Mouse (Mus musculus) lung, embryonic 14.5 days (tissue): ENCODE measurements around the gene Raly. TPM values are rescaled to one million over a fixed set of nuclear protein-coding genes. Genes with fewer than 3 reads are reported as not detected.

Source experiments
- ATAC-seq: fragments of 200-750 bp; cut with Nextera tagmentation; 2 replicates; pipeline ENCODE4 v1.8.0; 2017; ENCODE audit warnings: mild to moderate bottlenecking, moderate TSS enrichment, moderate library complexity; ENCODE audit not compliant: insufficient read depth
- DNase-seq: peaks from one replicate; pipeline ENCODE4 v3.0.0-alpha.2; 2015
- H3K27ac ChIP-seq: fragments of 300-500 bp; sonication (generic); 2 replicates; pipeline ENCODE4 v1.5.1; 2014; ENCODE audit warnings: low read depth, mild to moderate bottlenecking, moderate library complexity
- H3K27me3 ChIP-seq: fragments of 300-500 bp; sonication (generic); 2 replicates; pipeline ENCODE4 v1.6.1; 2014; ENCODE audit warnings: low read length, control low read depth; ENCODE audit not compliant: insufficient read depth
- H3K36me3 ChIP-seq: fragments of 300-500 bp; sonication (generic); 2 replicates; pipeline ENCODE4 v1.6.1; 2014; ENCODE audit warnings: control low read depth; ENCODE audit not compliant: insufficient read depth
- H3K4me1 ChIP-seq: fragments of 300-500 bp; sonication (generic); 2 replicates; pipeline ENCODE4 v1.6.1; 2014; ENCODE audit warnings: antibody characterized with exemption, control low read depth; ENCODE audit not compliant: insufficient read depth
- H3K4me2 ChIP-seq: fragments of 300-500 bp; sonication (generic); 2 replicates; pipeline ENCODE4 v1.6.1; 2014; ENCODE audit warnings: mild to moderate bottlenecking
- H3K4me3 ChIP-seq: fragments of 300-500 bp; sonication (generic); 2 replicates; pipeline ENCODE4 v1.5.1; 2014; ENCODE audit warnings: low read depth, low read length
- H3K9ac ChIP-seq: fragments of 300-500 bp; sonication (generic); 2 replicates; pipeline ENCODE4 v1.6.1; 2014
- H3K9me3 ChIP-seq: fragments of 300-500 bp; sonication (generic); 2 replicates; pipeline ENCODE4 v1.6.1; 2016; ENCODE audit warnings: low read depth, low read length, control low read depth
- CTCF ChIP-seq: IDR thresholded peaks from 2 replicates; pipeline ENCODE4 v1.5.1; 2016; ENCODE audit warnings: antibody characterized with exemption, low read depth
- WGBS: fragments of 180-500 bp; shearing (Covaris S2); extraction: QIAGEN DNeasy Blood & Tissue Kit; methylation state at CpG from one replicate; pipeline ENCODE4 v1.1.7; 2014; 5-methylcytosine and 5-hydroxymethylcytosine counted together
- polyA plus RNA-seq: library from polyadenylated mRNA; unstranded; fragments of >200 nt; fragmentation: Nextera tagmentation; extraction: Ambion mirVana; gene quantifications from 2 replicates; pipeline ENCODE4 v1.2.1, GENCODE M21; 2014

Gene Raly
- polyA plus RNA-seq, 1 experiment from 2014 or later, result 72.9 TPM

GRCm38 (mm10) chr2:154832471-154832870 is 41.6 kb downstream of the Raly start:
- Histone ChIP-seq H3K4me1 (no peaks in the 10 kb centered on the region), H3K27me3 (no peaks in the 10 kb centered on the region), H3K27ac (no peak overlapping the region), H3K9ac (no peak overlapping the region), H3K4me2 (no peak overlapping the region), H3K4me3 (no peak overlapping the region), H3K9me3 (no peaks in the 10 kb centered on the region), H3K36me3 (no peaks in the 10 kb centered on the region)
- WGBS, result 57% methylated on average over 4 of the region's 4 CpGs
- no peak for ATAC-seq
- no peak for DNase-seq
- TF ChIP-seq CTCF, result no peak

- Histone ChIP-seq H3K27ac (no peak overlapping the region), H3K27me3 (no peaks in the 10 kb centered on the region), H3K36me3 (no peaks in the 10 kb centered on the region), H3K4me3 (no peak overlapping the region), H3K9me3 (peaks cover 1% of the 10 kb centered on the region; the same call in 1 of the 2 replicates), H3K4me1 (no peaks in the 10 kb centered on the region), H3K4me2 (no peak overlapping the region), H3K9ac (no peak overlapping the region)
- no peak for DNase-seq
- no peak for TF ChIP-seq CTCF
- 89% methylated on average over 6 of the region's 6 CpGs for WGBS
- no peak for ATAC-seq
Measured at GRCm38 (mm10) chr2:154834149-154834865, 43.4 kb downstream of the Raly start.

GRCm38 (mm10) chr2:154836537-154836936 is 45.6 kb downstream of the Raly start:
- DNase-seq, result no peak
- WGBS, result 92% methylated on average over 2 of the region's 2 CpGs

GRCm38 (mm10) chr2:154848086-154848485 is 57.2 kb downstream of the Raly start:
- TF ChIP-seq CTCF, result no peak
- peaks cover 18% of the 10 kb centered on the region for H3K36me3 ChIP-seq
- H3K9me3 ChIP-seq, result no peaks in the 10 kb centered on the region
- no peak overlapping the region for H3K4me3 ChIP-seq
- no peak for DNase-seq
- H3K4me1 ChIP-seq, result no peaks in the 10 kb centered on the region
- no peak for ATAC-seq
- no peak overlapping the region for H3K27ac ChIP-seq
- no peak overlapping the region for H3K4me2 ChIP-seq
- no peaks in the 10 kb centered on the region for H3K27me3 ChIP-seq
- H3K9ac ChIP-seq, result no peak overlapping the region

More at GRCm38 (mm10) chr2:154836537-154836936, 45.6 kb downstream of the Raly start:
- ATAC-seq, result no peak
- peaks cover 15% of the 10 kb centered on the region; the same call in 1 of the 2 replicates for H3K9me3 ChIP-seq
- H3K36me3 ChIP-seq, result no peaks in the 10 kb centered on the region
- no peak overlapping the region for H3K4me2 ChIP-seq
- no peaks in the 10 kb centered on the region for H3K27me3 ChIP-seq
- no peaks in the 10 kb centered on the region for H3K4me1 ChIP-seq
- no peak overlapping the region for H3K27ac ChIP-seq
- no peak overlapping the region for H3K9ac ChIP-seq
- TF ChIP-seq CTCF, result no peak
- H3K4me3 ChIP-seq, result no peak overlapping the region

GRCm38 (mm10) chr2:154855383-154855782 is 64.5 kb downstream of the Raly start:
- no peak for ATAC-seq
- no peak overlapping the region for H3K4me2 ChIP-seq
- H3K4me3 ChIP-seq, result no peak overlapping the region
- no peak overlapping the region for H3K9ac ChIP-seq
- no peaks in the 10 kb centered on the region for H3K9me3 ChIP-seq
- 74% methylated on average over 1 of the region's 1 CpGs for WGBS
- no peak overlapping the region for H3K27ac ChIP-seq
- H3K27me3 ChIP-seq, result no peaks in the 10 kb centered on the region
- DNase-seq, result peak; percentile 75
- peaks cover 28% of the 10 kb centered on the region for H3K36me3 ChIP-seq
- peak; percentile 58 for TF ChIP-seq CTCF
- H3K4me1 ChIP-seq, result no peaks in the 10 kb centered on the region

- 90% methylated on average over 13 of the region's 13 CpGs for WGBS
- H3K36me3 ChIP-seq, result peaks cover 89% of the 10 kb centered on the region
- TF ChIP-seq CTCF, result no peak
- no peak overlapping the region for H3K4me3 ChIP-seq
- DNase-seq, result no peak
- no peak overlapping the region for H3K27ac ChIP-seq
- H3K27me3 ChIP-seq, result no peaks in the 10 kb centered on the region
- no peaks in the 10 kb centered on the region for H3K9me3 ChIP-seq
- no peak overlapping the region for H3K4me2 ChIP-seq
- H3K9ac ChIP-seq, result no peak overlapping the region
- ATAC-seq, result no peak
- H3K4me1 ChIP-seq, result no peaks in the 10 kb centered on the region
Measured at GRCm38 (mm10) chr2:154863672-154864071, 72.8 kb downstream of the Raly start.

- no peak for TF ChIP-seq CTCF
- no peak for ATAC-seq
- 68% methylated on average over 3 of the region's 3 CpGs for WGBS
Measured at GRCm38 (mm10) chr2:154865696-154866095, 74.8 kb downstream of the Raly start.

More at GRCm38 (mm10) chr2:154865696-154866095, 74.8 kb downstream of the Raly start:
- H3K9me3 ChIP-seq, result no peaks in the 10 kb centered on the region
- no peak overlapping the region for H3K9ac ChIP-seq
- no peaks in the 10 kb centered on the region for H3K27me3 ChIP-seq
- H3K4me3 ChIP-seq, result no peak overlapping the region
- H3K4me2 ChIP-seq, result no peak overlapping the region
- DNase-seq, result no peak
- H3K27ac ChIP-seq, result no peak overlapping the region
- no peaks in the 10 kb centered on the region for H3K4me1 ChIP-seq
- peaks cover 94% of the 10 kb centered on the region for H3K36me3 ChIP-seq
